Mouse (Mus musculus): ENCODE measurements around the gene Mgat3. TPM values are rescaled to one million over a fixed set of nuclear protein-coding genes. Genes with fewer than 3 reads are reported as not detected.
A peak's percentile ranks its signal among the peaks of the same experiment; 100 is the strongest.

Mgat3 gene
- polyA plus RNA-seq, 1 experiment from 2014 or later = 24.2 TPM

- 94% methylated on average over 22 of the region's 22 CpGs for WGBS
Observed at GRCm38 (mm10) chr15:80157197-80157943, 16.2 kb upstream of the Mgat3 start.

GRCm38 (mm10) chr15:80158001-80158706 lies 15.4 kb upstream of the Mgat3 start:
- Histone ChIP-seq H3K9me3 (ENCODE audit: control insufficient read depth, low read length) (no peaks in the 10 kb centered on the region), H3K27ac (ENCODE audit: low read depth, low read length) (no peak overlapping the region), H3K4me1 (ENCODE audit: control insufficient read depth, insufficient read depth, low read length) (no peaks in the 10 kb centered on the region), H3K4me2 (ENCODE audit: low read depth, low read length) (no peak overlapping the region), H3K36me3 (ENCODE audit: control insufficient read depth, insufficient read depth, low read length) (peaks cover 74% of the 10 kb centered on the region), H3K4me3 (ENCODE audit: low read depth, low read length) (no peak overlapping the region), H3K9ac (replicated peaks; ENCODE audit: low read depth, low read length) (0 out of 2 replicates have a peak overlapping the region, but pooled peaks have one; percentile 16), H3K27me3 (ENCODE audit: control insufficient read depth, insufficient read depth, low read length) (no peaks in the 10 kb centered on the region)
- no peak for ATAC-seq (ENCODE audit: low read depth)
- 78% methylated on average over 5 of the region's 5 CpGs for WGBS

More at GRCm38 (mm10) chr15:80157197-80157943, 16.2 kb upstream of the Mgat3 start:
- H3K4me1 ChIP-seq (ENCODE audit: control insufficient read depth, insufficient read depth, low read length) = no peaks in the 10 kb centered on the region
- H3K4me2 ChIP-seq (ENCODE audit: low read depth, low read length) = no peak overlapping the region
- H3K36me3 ChIP-seq (ENCODE audit: control insufficient read depth, insufficient read depth, low read length) = peaks cover 82% of the 10 kb centered on the region
- no peaks in the 10 kb centered on the region for H3K27me3 ChIP-seq (ENCODE audit: control insufficient read depth, insufficient read depth, low read length)
- H3K27ac ChIP-seq (ENCODE audit: low read depth, low read length) = no peak overlapping the region
- no peaks in the 10 kb centered on the region for H3K9me3 ChIP-seq (ENCODE audit: control insufficient read depth, low read length)
- no peak overlapping the region for H3K4me3 ChIP-seq (ENCODE audit: low read depth, low read length)
- H3K9ac ChIP-seq (replicated peaks; ENCODE audit: low read depth, low read length) = no peak overlapping the region
- no peak for ATAC-seq (ENCODE audit: low read depth)

- H3K27ac ChIP-seq (ENCODE audit: low read depth, low read length) = no peak overlapping the region
- no peaks in the 10 kb centered on the region for H3K4me1 ChIP-seq (ENCODE audit: control insufficient read depth, insufficient read depth, low read length)
- H3K36me3 ChIP-seq (ENCODE audit: control insufficient read depth, insufficient read depth, low read length) = peaks cover 69% of the 10 kb centered on the region
- no peaks in the 10 kb centered on the region for H3K9me3 ChIP-seq (ENCODE audit: control insufficient read depth, low read length)
- H3K9ac ChIP-seq (replicated peaks; ENCODE audit: low read depth, low read length) = no peak overlapping the region
- 59% methylated on average over 4 of the region's 4 CpGs for WGBS
- H3K27me3 ChIP-seq (ENCODE audit: control insufficient read depth, insufficient read depth, low read length) = no peaks in the 10 kb centered on the region
- no peak overlapping the region for H3K4me2 ChIP-seq (ENCODE audit: low read depth, low read length)
- no peak for ATAC-seq (ENCODE audit: low read depth)
- no peak overlapping the region for H3K4me3 ChIP-seq (ENCODE audit: low read depth, low read length)
Observed at GRCm38 (mm10) chr15:80158707-80159090, 14.8 kb upstream of the Mgat3 start.

- Histone ChIP-seq H3K4me3 (ENCODE audit: low read depth, low read length) (no peak overlapping the region), H3K27me3 (ENCODE audit: control insufficient read depth, insufficient read depth, low read length) (no peaks in the 10 kb centered on the region), H3K9me3 (ENCODE audit: control insufficient read depth, low read length) (no peaks in the 10 kb centered on the region), H3K36me3 (ENCODE audit: control insufficient read depth, insufficient read depth, low read length) (peaks cover 62% of the 10 kb centered on the region), H3K27ac (ENCODE audit: low read depth, low read length) (no peak overlapping the region; the same call in 1 of the 2 replicates), H3K4me1 (ENCODE audit: control insufficient read depth, insufficient read depth, low read length) (no peaks in the 10 kb centered on the region), H3K9ac (replicated peaks; ENCODE audit: low read depth, low read length) (no peak overlapping the region), H3K4me2 (ENCODE audit: low read depth, low read length) (no peak overlapping the region)
- WGBS = 62% methylated on average over 8 of the region's 8 CpGs
- no peak for ATAC-seq (ENCODE audit: low read depth)
Observed at GRCm38 (mm10) chr15:80159286-80159901, 14.1 kb upstream of the Mgat3 start.

GRCm38 (mm10) chr15:80160223-80160622 lies 13.3 kb upstream of the Mgat3 start:
- no peak overlapping the region for H3K27ac ChIP-seq (ENCODE audit: low read depth, low read length)
- H3K4me3 ChIP-seq (ENCODE audit: low read depth, low read length) = no peak overlapping the region
- ATAC-seq (ENCODE audit: low read depth) = no peak
- no peaks in the 10 kb centered on the region for H3K4me1 ChIP-seq (ENCODE audit: control insufficient read depth, insufficient read depth, low read length)
- no peak overlapping the region for H3K4me2 ChIP-seq (ENCODE audit: low read depth, low read length)
- H3K9ac ChIP-seq (replicated peaks; ENCODE audit: low read depth, low read length) = no peak overlapping the region
- no peaks in the 10 kb centered on the region for H3K9me3 ChIP-seq (ENCODE audit: control insufficient read depth, low read length)
- WGBS = 90% methylated on average over 13 of the region's 13 CpGs
- H3K27me3 ChIP-seq (ENCODE audit: control insufficient read depth, insufficient read depth, low read length) = no peaks in the 10 kb centered on the region
- H3K36me3 ChIP-seq (ENCODE audit: control insufficient read depth, insufficient read depth, low read length) = peaks cover 56% of the 10 kb centered on the region

- Histone ChIP-seq H3K4me3 (ENCODE audit: low read depth, low read length) (no peak overlapping the region), H3K36me3 (ENCODE audit: control insufficient read depth, insufficient read depth, low read length) (peaks cover 51% of the 10 kb centered on the region), H3K9ac (replicated peaks; ENCODE audit: low read depth, low read length) (no peak overlapping the region), H3K27ac (ENCODE audit: low read depth, low read length) (no peak overlapping the region), H3K9me3 (ENCODE audit: control insufficient read depth, low read length) (no peaks in the 10 kb centered on the region), H3K27me3 (ENCODE audit: control insufficient read depth, insufficient read depth, low read length) (no peaks in the 10 kb centered on the region), H3K4me1 (ENCODE audit: control insufficient read depth, insufficient read depth, low read length) (no peaks in the 10 kb centered on the region), H3K4me2 (ENCODE audit: low read depth, low read length) (no peak overlapping the region)
- WGBS = 83% methylated on average over 4 of the region's 4 CpGs
- ATAC-seq (ENCODE audit: low read depth) = no peak
Observed at GRCm38 (mm10) chr15:80160726-80161125, 12.8 kb upstream of the Mgat3 start.

GRCm38 (mm10) chr15:80161199-80161598 lies 12.3 kb upstream of the Mgat3 start:
- no peak overlapping the region for H3K4me2 ChIP-seq (ENCODE audit: low read depth, low read length)
- H3K36me3 ChIP-seq (ENCODE audit: control insufficient read depth, insufficient read depth, low read length) = peaks cover 47% of the 10 kb centered on the region
- no peaks in the 10 kb centered on the region for H3K27me3 ChIP-seq (ENCODE audit: control insufficient read depth, insufficient read depth, low read length)
- no peak for ATAC-seq (ENCODE audit: low read depth)
- no peaks in the 10 kb centered on the region for H3K9me3 ChIP-seq (ENCODE audit: control insufficient read depth, low read length)
- H3K9ac ChIP-seq (replicated peaks; ENCODE audit: low read depth, low read length) = no peak overlapping the region
- H3K27ac ChIP-seq (ENCODE audit: low read depth, low read length) = no peak overlapping the region
- no peak overlapping the region for H3K4me3 ChIP-seq (ENCODE audit: low read depth, low read length)
- WGBS = 89% methylated on average over 3 of the region's 3 CpGs
- no peaks in the 10 kb centered on the region for H3K4me1 ChIP-seq (ENCODE audit: control insufficient read depth, insufficient read depth, low read length)

- no peak overlapping the region for H3K9ac ChIP-seq (replicated peaks; ENCODE audit: low read depth, low read length)
- no peaks in the 10 kb centered on the region for H3K9me3 ChIP-seq (ENCODE audit: control insufficient read depth, low read length)
- no peaks in the 10 kb centered on the region for H3K4me1 ChIP-seq (ENCODE audit: control insufficient read depth, insufficient read depth, low read length)
- no peak overlapping the region for H3K4me3 ChIP-seq (ENCODE audit: low read depth, low read length)
- H3K4me2 ChIP-seq (ENCODE audit: low read depth, low read length) = no peak overlapping the region
- peaks cover 42% of the 10 kb centered on the region for H3K36me3 ChIP-seq (ENCODE audit: control insufficient read depth, insufficient read depth, low read length)
- no peak overlapping the region for H3K27ac ChIP-seq (ENCODE audit: low read depth, low read length)
- ATAC-seq (ENCODE audit: low read depth) = no peak
- WGBS = 86% methylated on average over 4 of the region's 4 CpGs
- H3K27me3 ChIP-seq (ENCODE audit: control insufficient read depth, insufficient read depth, low read length) = no peaks in the 10 kb centered on the region
Observed at GRCm38 (mm10) chr15:80162401-80162964, 11.0 kb upstream of the Mgat3 start.

Measured in neural tube, embryonic 14.5 days (tissue).